Mouse (Mus musculus): ENCODE measurements around the gene Krt7.

The Krt7 gene

GRCm38 (mm10) chr15:101375956-101376775, 34.7 kb upstream of the Krt7 start:
- in situ Hi-C loops (cut with MboI, MseI) = no loop called here

- in situ Hi-C loops (cut with MboI, MseI) = no loop called here
Observed at GRCm38 (mm10) chr15:101376776-101377061, 34.1 kb upstream of the Krt7 start.

GRCm38 (mm10) chr15:101378646-101379045, 32.2 kb upstream of the Krt7 start:
- in situ Hi-C loops (cut with MboI, MseI) = no loop called here

GRCm38 (mm10) chr15:101381758-101382157, 29.1 kb upstream of the Krt7 start:
- in situ Hi-C loops (cut with MboI, MseI) = no loop called here

GRCm38 (mm10) chr15:101382811-101383210, 28.0 kb upstream of the Krt7 start:
- in situ Hi-C loops (cut with MboI, MseI) = no loop called here

GRCm38 (mm10) chr15:101384610-101385009, 26.2 kb upstream of the Krt7 start:
- in situ Hi-C loops (cut with MboI, MseI) = no loop called here

GRCm38 (mm10) chr15:101385064-101385463, 25.8 kb upstream of the Krt7 start:
- in situ Hi-C loops (cut with MboI, MseI) = no loop called here

GRCm38 (mm10) chr15:101387176-101387575, 23.7 kb upstream of the Krt7 start:
- in situ Hi-C loops (cut with MboI, MseI) = no loop called here

- in situ Hi-C loops (cut with MboI, MseI) = no loop called here
Observed at GRCm38 (mm10) chr15:101388034-101388541, 22.8 kb upstream of the Krt7 start.

- in situ Hi-C loops (cut with MboI, MseI) = no loop called here
Observed at GRCm38 (mm10) chr15:101390203-101390602, 20.6 kb upstream of the Krt7 start.

- in situ Hi-C loops (cut with MboI, MseI) = no loop called here
Observed at GRCm38 (mm10) chr15:101392251-101392650, 18.6 kb upstream of the Krt7 start.

GRCm38 (mm10) chr15:101394908-101395307, 15.9 kb upstream of the Krt7 start:
- in situ Hi-C loops (cut with MboI, MseI) = no loop called here

GRCm38 (mm10) chr15:101396466-101396865, 14.4 kb upstream of the Krt7 start:
- in situ Hi-C loops (cut with MboI, MseI) = no loop called here

- in situ Hi-C loops (cut with MboI, MseI) = no loop called here
Observed at GRCm38 (mm10) chr15:101396921-101397320, 13.9 kb upstream of the Krt7 start.

- in situ Hi-C loops (cut with MboI, MseI) = no loop called here
Observed at GRCm38 (mm10) chr15:101397683-101398082, 13.2 kb upstream of the Krt7 start.

GRCm38 (mm10) chr15:101398269-101398668, 12.6 kb upstream of the Krt7 start:
- in situ Hi-C loops (cut with MboI, MseI) = no loop called here

- in situ Hi-C loops (cut with MboI, MseI) = no loop called here
Observed at GRCm38 (mm10) chr15:101412188-101412587, 1.3 kb downstream of the Krt7 start.

GRCm38 (mm10) chr15:101413916-101414635, 3.2 kb downstream of the Krt7 start:
- in situ Hi-C loops (cut with MboI, MseI) = no loop called here

GRCm38 (mm10) chr15:101414807-101415565, 4.1 kb downstream of the Krt7 start:
- in situ Hi-C loops (cut with MboI, MseI) = no loop called here

GRCm38 (mm10) chr15:101418950-101419349, 8.1 kb downstream of the Krt7 start:
- in situ Hi-C loops (cut with MboI, MseI) = no loop called here

- in situ Hi-C loops (cut with MboI, MseI) = no loop called here
Observed at GRCm38 (mm10) chr15:101420903-101421302, 10.1 kb downstream of the Krt7 start.

- in situ Hi-C loops (cut with MboI, MseI) = no loop called here
Observed at GRCm38 (mm10) chr15:101424914-101425313, 14.1 kb downstream of the Krt7 start.
